Mouse (Mus musculus) CD8-positive naive resting alpha-beta T cell, adult 2 months (primary cell): ENCODE data around the gene Cpped1.

Source experiments
- DNase-seq, 2 experiments: peaks; one replicate each; pipeline ENCODE4 v3.0.0; 2022; ENCODE audit warnings: low read depth in 2 of 2, low spot score in 2 of 2

The Cpped1 gene

DNA sequence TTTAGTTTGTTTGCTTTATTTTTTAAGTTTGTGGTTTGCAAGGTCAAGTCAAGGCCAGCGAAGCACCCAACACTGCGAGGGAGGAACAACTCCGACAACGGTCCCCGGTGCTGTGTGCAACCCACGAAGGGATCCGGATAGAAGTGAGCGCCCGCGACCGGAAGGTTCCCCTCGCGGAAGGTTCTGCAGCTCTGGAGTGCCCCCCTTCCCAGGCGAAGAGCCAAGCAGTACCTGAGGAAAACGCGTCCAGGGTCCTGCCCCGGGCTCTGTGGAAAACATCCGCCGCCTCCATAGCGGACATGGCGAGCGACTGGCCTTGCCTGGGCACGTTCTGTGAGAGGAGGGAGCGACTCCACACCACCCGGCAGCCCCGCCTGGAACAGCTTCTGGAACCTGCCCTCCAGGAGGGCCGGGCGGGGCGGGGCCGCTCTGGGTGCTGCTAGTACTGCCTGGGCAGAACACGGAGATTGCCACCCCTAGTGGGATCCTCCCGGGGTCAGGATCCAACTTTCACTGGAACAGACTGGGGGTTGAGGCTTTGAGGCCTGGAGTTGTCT, at the start of gene Cpped1:
Gene Cpped1 (minus strand): TSS at position 411 of the 557 bp plus-strand sequence.
- peak; percentile 84 to 90 for DNase-seq

- DNase-seq: peak; percentile 19 to 37
Measured at GRCm38 (mm10) chr16:11940477-11940876, 31.2 kb upstream of the Cpped1 start.

- DNase-seq: no peak
Measured at GRCm38 (mm10) chr16:11910801-11911200, 1.6 kb upstream of the Cpped1 start.

DNA sequence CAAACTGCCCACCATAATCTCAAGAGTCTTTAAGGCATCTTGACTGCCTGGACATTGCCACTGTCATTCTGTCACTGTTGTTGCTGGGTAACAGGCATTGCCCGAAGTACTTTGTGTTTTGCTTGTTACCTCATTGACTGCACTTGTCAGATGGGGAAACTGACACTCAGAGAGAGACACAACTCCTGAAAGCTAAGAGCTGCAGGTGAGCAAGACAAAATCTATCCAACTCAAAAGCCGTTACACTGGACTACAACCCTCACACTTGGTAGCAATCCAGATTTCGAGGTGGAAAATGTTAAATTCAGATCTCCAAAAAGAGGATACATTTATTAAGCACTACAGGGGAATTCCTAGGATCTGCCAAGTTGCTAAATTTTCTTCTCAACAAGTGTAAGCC, 572 bp upstream of the Cpped1 start:
- DNase-seq: no peak

DNA sequence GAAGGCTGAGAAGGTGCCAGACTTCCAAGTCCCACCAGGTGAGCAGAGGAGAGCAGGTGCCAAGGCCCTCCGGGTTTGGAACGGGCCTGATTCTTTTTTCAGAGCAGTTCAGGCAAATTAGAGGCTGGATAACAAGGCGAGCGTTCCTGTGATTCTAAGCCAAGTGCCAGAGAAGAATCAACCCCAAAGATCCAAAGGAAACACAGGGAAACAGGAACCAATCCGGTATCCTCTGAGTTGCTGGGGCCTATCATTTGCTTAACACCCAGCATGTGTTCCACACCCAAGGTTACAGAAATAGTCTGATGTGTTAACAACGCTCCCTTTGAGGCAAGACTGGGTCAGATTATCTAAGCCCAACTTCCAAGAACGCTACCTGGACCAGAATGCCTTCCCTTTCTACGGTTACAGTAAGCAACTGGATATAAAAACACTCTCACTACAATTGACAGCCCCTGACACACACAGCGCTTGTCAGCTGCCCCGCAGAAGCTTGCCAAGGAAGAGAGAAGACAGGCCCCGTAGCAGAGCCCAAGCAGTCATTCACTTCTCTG, 707 bp downstream of the Cpped1 start:
- DNase-seq: peak in 1 of 2 experiments; percentile 1

DNA sequence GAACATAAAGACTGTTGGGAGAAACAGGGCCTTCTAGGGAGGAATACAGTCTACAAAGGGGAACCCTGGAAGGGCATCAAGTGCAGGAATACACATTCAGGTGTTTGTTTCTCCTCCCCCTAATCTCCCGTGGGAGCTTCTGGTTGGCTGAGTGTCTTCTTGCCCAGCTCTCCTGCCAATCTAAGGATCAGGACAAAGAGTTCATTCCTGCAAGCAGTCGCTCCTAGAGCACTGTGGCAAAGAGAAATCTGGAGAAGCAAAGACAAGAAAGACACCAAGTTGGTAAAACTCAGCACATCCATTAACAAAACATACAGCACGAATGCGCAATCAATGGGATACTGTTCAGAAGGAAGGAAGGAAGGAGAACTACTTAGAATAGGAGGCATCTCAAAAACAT, 1.4 kb downstream of the Cpped1 start:
- DNase-seq: no peak

DNA sequence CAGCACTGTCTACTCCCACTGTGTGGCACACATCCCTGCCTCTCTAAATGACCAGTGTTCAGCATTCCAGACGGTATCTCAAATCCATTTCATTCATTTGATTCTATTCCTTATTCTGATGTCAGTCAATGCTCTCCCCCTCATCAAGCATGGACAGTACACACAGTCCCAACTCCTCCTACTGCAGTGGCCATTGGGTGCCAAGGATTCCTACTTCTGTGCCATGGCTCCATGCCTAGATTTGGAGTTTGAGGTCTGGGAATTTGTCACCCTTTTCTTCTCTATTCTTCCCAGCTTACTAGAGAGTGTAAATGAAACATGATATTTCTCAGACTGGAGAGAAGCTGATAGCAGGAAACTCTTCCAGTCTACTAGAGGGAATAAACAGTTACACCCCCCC, 2.3 kb downstream of the Cpped1 start:
- DNase-seq: no peak

GRCm38 (mm10) chr16:11905216-11905615, 4.0 kb downstream of the Cpped1 start:
- DNase-seq: no peak

- DNase-seq: no peak
Measured at GRCm38 (mm10) chr16:11902007-11902406, 7.2 kb downstream of the Cpped1 start.

GRCm38 (mm10) chr16:11900341-11900740, 8.9 kb downstream of the Cpped1 start:
- DNase-seq: no peak

DNA sequence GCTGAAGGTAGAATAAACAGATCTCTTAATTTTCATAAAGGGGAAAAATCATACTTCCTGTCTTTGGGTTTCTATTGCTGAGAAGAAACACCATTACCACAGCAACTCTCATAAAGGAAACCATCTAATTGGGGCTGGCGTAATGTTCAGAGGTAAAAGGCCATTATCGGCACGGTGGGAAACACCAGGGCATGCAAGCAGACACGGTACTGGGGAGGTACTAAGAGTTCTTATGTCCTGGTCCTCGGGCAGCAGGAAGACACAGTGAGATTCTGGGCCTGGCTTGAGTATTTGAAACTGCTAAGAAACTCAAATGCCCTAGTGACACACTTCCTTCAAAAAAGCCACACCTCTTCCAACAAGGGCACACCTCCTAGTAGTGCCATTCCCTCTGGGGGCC, 12.8 kb downstream of the Cpped1 start:
- DNase-seq: no peak

- DNase-seq: no peak
Measured at GRCm38 (mm10) chr16:11894877-11895276, 14.4 kb downstream of the Cpped1 start.

DNA sequence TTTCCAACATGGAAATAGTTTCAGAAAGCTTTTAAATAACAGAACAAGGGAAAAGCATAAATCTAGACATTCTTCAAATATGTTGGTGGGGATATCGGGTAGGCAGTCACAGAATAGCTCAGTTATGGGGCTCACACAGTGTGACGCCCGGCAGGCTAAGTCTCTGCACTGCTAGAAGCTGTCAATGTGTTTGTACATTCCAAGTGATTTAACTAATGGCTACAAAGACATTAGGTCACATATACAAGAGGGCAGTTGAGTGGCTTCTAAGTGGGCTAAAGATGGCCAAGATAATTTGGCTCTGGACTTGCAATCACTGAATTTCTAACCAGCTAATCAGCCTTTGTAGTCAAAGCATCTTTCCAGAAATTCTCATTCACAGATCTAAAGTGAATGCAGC, 19.1 kb downstream of the Cpped1 start:
- no peak for DNase-seq

- DNase-seq: no peak
Measured at GRCm38 (mm10) chr16:11889741-11890140, 19.5 kb downstream of the Cpped1 start.

- DNase-seq: no peak
Measured at GRCm38 (mm10) chr16:11881795-11882194, 27.4 kb downstream of the Cpped1 start.

DNA sequence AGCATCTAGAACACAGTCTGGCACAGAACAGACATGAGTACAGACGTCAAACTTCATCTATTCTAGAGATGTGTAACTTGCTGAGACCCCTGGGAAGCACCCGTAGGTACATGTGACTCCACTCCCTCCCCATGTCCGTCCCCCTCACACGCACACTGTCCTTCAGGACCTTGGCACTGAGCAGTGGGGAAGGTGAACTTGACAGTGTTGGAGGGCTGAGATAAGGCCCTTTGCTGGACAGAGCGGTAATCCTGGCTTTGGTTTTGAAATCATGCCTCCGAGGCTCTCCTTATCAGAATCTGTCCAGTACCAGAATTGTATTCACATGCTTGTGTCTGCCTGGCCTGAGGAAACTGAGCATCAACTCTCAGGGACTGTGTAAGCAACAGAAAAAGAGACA, 28.8 kb downstream of the Cpped1 start:
- no peak for DNase-seq

GRCm38 (mm10) chr16:11879196-11879595, 30.0 kb downstream of the Cpped1 start:
- no peak for DNase-seq

DNA sequence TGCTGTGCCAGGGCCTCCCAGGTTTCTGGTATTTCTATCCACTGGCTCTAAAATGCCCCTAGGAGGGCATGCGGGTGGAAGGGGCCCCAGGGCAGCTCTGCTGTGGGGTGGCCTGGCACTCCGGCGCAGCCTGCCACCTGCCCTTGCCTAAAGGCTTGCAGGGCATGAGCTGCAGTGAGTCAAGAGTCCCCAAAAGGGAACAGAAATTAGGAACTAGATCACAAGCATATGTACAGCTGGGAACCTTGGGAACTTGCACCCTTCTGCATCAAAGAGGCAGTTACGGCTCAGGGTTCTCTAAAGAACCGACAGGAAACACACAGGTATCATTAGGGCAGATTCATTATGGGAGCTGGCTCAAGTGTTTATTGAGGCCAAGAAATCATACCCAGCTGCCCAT, 34.0 kb downstream of the Cpped1 start:
- no peak for DNase-seq

DNA sequence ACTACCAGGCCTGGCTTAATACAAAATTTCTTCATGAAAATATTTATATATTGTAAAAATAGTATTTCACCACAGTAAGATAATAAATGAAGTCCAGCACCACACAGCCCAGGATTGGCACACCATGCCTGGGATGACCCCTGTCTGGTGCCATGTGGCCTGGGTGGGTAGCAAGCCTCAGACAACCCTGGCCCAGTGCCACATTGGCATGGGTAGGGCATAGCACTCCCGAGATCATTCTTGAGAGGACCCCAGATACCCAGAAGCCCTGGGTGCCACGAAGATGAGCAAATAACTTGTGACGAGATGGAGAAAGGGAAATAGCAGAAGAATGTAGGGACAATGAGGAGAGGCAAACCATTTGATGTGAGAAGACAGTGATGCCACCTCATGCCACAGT, 36.0 kb downstream of the Cpped1 start:
- DNase-seq: no peak

GRCm38 (mm10) chr16:11868486-11868885, 40.8 kb downstream of the Cpped1 start:
- DNase-seq: no peak

DNA sequence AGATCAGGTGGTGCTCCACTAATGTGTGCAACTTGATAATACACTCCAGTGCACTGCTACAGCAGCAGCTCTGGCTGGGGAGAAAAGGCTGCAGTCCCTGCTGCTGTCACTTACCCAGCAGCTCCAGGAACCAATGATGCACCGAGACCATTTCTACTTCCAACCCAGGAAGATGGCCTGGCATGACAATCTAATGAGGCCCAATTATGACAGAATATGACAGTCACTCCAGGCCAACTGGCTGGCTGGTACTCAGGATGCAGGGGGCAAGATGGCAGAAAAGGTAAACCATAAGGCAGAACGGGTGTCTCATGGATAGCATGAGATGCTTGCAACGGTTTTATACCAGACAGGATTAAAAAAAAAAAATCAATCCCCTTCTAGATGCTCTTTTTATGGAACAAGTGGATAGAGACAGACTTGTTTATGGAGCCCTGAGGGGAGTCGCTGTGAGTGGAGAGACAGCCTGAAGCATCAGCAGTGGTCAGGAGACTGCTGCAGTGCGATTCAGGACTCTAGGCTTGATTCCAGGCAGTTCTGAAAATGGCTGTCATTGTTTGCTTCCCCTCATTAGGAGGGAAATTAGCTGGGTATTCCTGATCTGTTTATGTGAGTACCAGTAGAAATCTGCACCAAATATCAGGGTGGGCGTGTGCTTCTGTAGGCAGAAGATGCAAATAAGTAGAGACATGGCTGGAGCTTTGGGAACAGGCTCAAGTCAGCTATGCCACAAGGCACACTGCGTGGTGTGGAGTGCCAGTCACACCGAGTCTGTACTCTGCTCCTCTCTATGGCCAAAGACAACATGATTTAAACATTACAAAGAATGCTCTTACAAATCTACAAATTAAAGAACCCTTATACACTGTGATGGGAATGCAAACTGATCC, 56.3 kb downstream of the Cpped1 start:
- DNase-seq: no peak

DNA sequence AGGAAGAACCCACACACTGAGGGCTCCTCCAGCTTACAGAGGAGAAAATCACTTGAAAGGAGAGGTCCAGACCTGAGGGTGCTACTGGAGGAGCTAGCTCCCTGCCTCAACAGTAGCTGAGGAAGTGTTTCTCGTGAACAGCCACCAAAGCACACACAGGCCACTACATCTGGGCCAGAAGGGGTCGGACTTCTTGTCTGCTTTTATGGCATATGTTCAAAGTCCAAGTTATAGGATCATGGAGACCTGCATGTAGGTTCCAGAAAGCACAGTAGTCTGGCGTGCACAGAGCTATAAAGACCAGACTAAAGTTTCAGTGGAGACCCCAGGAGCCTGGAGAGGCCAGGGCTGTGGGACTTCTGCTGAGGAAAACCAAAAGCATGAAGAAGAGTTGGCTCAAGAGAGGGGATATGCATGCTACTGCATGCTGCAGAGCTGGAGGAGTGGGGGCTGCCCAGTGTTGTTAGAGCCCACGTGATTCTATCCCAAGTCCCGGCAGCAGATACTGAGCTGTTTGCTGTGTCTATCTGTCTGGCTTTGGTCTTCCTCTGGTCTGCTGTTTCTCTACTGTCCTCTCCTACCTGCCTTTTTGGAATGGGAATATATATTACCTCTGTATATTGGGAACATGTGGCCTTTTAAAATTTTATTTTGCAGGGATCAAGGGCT, 60.1 kb downstream of the Cpped1 start:
- DNase-seq: no peak
